Mouse (Mus musculus) heart, embryonic 15.5 days (tissue): ENCODE measurements around the gene Ttc7b. TPM values are rescaled to one million over a fixed set of nuclear protein-coding genes. Genes with fewer than 3 reads are reported as not detected.

Source experiments
- ATAC-seq: fragments of 200-750 bp; cut with Nextera tagmentation; replicated peaks from 2 replicates; pipeline ENCODE4 v1.8.0; 2017; ENCODE audit warnings: low read depth, moderate TSS enrichment; ENCODE audit not compliant: insufficient number of reproducible peaks, insufficient read depth, low FRiP score
- H3K27ac ChIP-seq: fragments of 300-500 bp; sonication (generic); 2 replicates; pipeline ENCODE4 v1.5.1; 2015; ENCODE audit warnings: mild to moderate bottlenecking, inconsistent platforms
- H3K27me3 ChIP-seq: fragments of 300-500 bp; sonication (generic); 2 replicates; pipeline ENCODE4 v1.6.1; 2015; ENCODE audit warnings: inconsistent platforms
- H3K36me3 ChIP-seq: fragments of 300-500 bp; sonication (generic); 2 replicates; pipeline ENCODE4 v1.6.1; 2015; ENCODE audit warnings: mild to moderate bottlenecking, inconsistent platforms
- H3K4me1 ChIP-seq: fragments of 300-500 bp; sonication (generic); replicated peaks from 2 replicates; pipeline ENCODE4 v1.6.1; 2015; ENCODE audit warnings: inconsistent platforms
- H3K4me2 ChIP-seq: fragments of 300-500 bp; sonication (generic); 2 replicates; pipeline ENCODE4 v1.6.1; 2015; ENCODE audit warnings: inconsistent platforms, mild to moderate bottlenecking, moderate library complexity
- H3K4me3 ChIP-seq: fragments of 300-500 bp; sonication (generic); 2 replicates; pipeline ENCODE4 v1.5.1; 2015; ENCODE audit warnings: mild to moderate bottlenecking, inconsistent platforms
- H3K9ac ChIP-seq: fragments of 300-500 bp; sonication (generic); 2 replicates; pipeline ENCODE4 v1.6.1; 2015; ENCODE audit warnings: mild to moderate bottlenecking, inconsistent platforms
- H3K9me3 ChIP-seq: fragments of 300-500 bp; sonication (generic); replicated peaks from 2 replicates; pipeline ENCODE4 v1.6.1; 2016; ENCODE audit warnings: inconsistent platforms
- WGBS: fragments of 180-500 bp; shearing (Covaris S2); methylation state at CpG from one replicate; pipeline ENCODE4 v1.1.7; 2015; ENCODE audit warnings: mixed read lengths; 5-methylcytosine and 5-hydroxymethylcytosine counted together
- polyA plus RNA-seq: library from polyadenylated mRNA; unstranded; fragments of >200 nt; fragmentation: Nextera tagmentation; extraction: Ambion mirVana; gene quantifications from 2 replicates; pipeline ENCODE4 v1.2.1, GENCODE M21; 2015

Gene Ttc7b
- polyA plus RNA-seq, 1 experiment from 2014 or later, result 9.2 TPM

DNA sequence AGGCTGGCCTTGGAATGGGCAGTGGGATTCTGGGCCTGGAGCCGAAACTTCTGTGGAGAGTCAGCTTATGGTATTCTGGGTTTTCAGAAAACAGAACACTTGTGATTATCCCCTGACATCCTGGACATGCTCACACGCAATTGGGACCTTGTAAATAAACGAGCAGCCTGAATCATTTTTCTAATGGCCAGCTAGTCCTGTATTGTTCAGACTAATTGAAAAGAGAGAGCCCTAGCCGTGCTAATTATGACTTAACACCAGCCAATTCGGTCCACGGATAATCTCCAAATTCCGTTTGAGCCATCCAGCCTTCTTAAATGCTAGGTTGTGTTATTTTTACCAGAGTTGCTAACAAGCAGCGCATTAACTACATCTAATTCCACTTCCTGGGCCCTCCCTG is 112.5 kb downstream of the Ttc7b start:
- ATAC-seq, result no peak
- H3K4me1 ChIP-seq, result peaks cover 5% of the 10 kb centered on the region; the same call in 1 of the 2 replicates
- no peak overlapping the region for H3K27ac ChIP-seq
- H3K9me3 ChIP-seq, result no peaks in the 10 kb centered on the region
- H3K27me3 ChIP-seq, result no peaks in the 10 kb centered on the region
- H3K4me3 ChIP-seq, result no peak overlapping the region
- WGBS, result 78% methylated on average over 8 of the region's 8 CpGs
- H3K9ac ChIP-seq, result no peak overlapping the region
- H3K4me2 ChIP-seq, result no peak overlapping the region
- peaks cover 7% of the 10 kb centered on the region; the same call in 1 of the 2 replicates for H3K36me3 ChIP-seq

GRCm38 (mm10) chr12:100407371-100407770 is 113.3 kb downstream of the Ttc7b start:
- no peak overlapping the region for H3K27ac ChIP-seq

DNA sequence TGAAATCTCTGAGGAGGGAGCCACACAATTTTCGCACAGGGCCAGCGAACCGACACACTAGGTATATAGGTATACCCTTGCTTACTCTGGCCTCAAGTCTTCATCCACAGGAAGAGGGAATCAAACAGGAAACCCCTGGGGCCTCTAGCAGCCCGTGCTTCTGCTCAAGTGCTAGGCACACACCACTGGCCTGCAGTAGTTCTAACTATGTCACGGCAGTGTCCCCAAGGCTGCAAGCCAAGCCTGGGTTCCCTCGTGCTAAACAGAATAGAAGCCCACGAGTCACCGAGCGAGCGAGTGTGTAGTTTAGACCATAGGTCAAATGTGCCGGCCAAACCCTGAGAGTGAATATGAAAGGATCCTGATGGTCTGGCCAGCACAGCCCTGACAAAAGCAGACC is 114.5 kb downstream of the Ttc7b start:
- WGBS, result 64% methylated on average over 11 of the region's 11 CpGs
- Histone ChIP-seq H3K36me3 (peaks cover 6% of the 10 kb centered on the region; the same call in 1 of the 2 replicates), H3K4me3 (no peak overlapping the region), H3K27me3 (no peaks in the 10 kb centered on the region), H3K4me1 (peaks cover 5% of the 10 kb centered on the region; the same call in 1 of the 2 replicates), H3K9ac (no peak overlapping the region), H3K4me2 (no peak overlapping the region), H3K9me3 (no peaks in the 10 kb centered on the region), H3K27ac (no peak overlapping the region)
- no peak for ATAC-seq

More at GRCm38 (mm10) chr12:100407371-100407770, 113.3 kb downstream of the Ttc7b start:
- H3K9me3 ChIP-seq, result no peaks in the 10 kb centered on the region
- 49% methylated on average over 7 of the region's 7 CpGs for WGBS
- peaks cover 6% of the 10 kb centered on the region; the same call in 1 of the 2 replicates for H3K36me3 ChIP-seq
- H3K4me3 ChIP-seq, result no peak overlapping the region
- ATAC-seq, result no peak
- no peak overlapping the region for H3K9ac ChIP-seq
- H3K27me3 ChIP-seq, result no peaks in the 10 kb centered on the region
- H3K4me1 ChIP-seq, result peaks cover 5% of the 10 kb centered on the region; the same call in 1 of the 2 replicates
- H3K4me2 ChIP-seq, result no peak overlapping the region

DNA sequence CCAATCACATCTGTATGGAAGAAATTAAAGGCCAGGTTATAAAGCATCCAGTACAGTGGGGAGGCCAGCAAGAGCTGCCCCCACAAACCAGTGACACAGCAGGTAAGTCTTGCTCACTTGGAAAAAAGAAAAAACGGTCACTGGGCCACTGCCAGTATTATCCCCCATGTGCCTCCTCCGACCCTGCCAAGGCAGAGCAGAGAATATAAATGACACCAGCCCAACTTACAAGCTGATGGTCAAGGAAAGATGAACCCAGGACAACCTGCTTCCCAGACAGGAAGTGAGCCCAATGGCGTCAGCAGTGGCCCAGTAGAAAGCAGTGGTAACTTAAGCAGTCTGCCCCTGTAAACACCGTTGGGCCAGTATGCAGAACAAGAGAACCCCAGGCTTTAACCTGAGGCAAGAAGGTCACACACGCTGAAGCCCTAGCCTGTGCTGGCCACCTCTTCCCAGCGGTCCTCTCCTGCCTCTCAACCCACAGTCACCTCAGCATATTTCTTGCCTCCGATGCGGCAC is 115.1 kb downstream of the Ttc7b start:
- ATAC-seq, result no peak
- no peak overlapping the region for H3K4me2 ChIP-seq
- peaks cover 6% of the 10 kb centered on the region; the same call in 1 of the 2 replicates for H3K36me3 ChIP-seq
- peaks cover 5% of the 10 kb centered on the region; the same call in 1 of the 2 replicates for H3K4me1 ChIP-seq
- no peak overlapping the region for H3K9ac ChIP-seq
- WGBS, result 84% methylated on average over 8 of the region's 8 CpGs
- no peaks in the 10 kb centered on the region for H3K27me3 ChIP-seq
- H3K9me3 ChIP-seq, result no peaks in the 10 kb centered on the region
- no peak overlapping the region for H3K27ac ChIP-seq
- H3K4me3 ChIP-seq, result no peak overlapping the region

DNA sequence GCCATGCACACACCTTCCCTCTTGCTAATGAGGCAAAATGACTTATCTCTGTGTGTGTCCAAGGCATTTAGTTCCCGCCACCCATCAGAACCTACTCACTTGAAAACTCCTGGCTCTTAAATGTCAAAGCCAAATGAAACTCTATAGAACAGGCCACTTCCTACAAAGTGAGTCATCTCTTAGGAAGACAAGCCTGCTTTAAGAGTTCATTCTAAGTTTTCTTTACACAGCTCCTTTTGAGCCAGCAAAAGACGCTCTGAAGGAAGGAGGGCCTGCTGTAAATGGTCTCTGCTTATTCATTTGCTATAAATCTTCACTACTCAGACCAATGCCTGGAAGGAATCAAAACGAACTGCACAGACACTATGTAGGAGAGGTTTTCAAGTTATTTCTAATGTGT is 116.2 kb downstream of the Ttc7b start:
- Histone ChIP-seq H3K9me3 (no peaks in the 10 kb centered on the region), H3K4me3 (no peak overlapping the region), H3K4me2 (no peak overlapping the region), H3K27me3 (no peaks in the 10 kb centered on the region), H3K4me1 (peaks cover 3% of the 10 kb centered on the region; the same call in 1 of the 2 replicates), H3K36me3 (peaks cover 6% of the 10 kb centered on the region; the same call in 1 of the 2 replicates), H3K9ac (no peak overlapping the region), H3K27ac (no peak overlapping the region)
- WGBS, result 76% methylated on average over 3 of the region's 3 CpGs
- ATAC-seq, result no peak

DNA sequence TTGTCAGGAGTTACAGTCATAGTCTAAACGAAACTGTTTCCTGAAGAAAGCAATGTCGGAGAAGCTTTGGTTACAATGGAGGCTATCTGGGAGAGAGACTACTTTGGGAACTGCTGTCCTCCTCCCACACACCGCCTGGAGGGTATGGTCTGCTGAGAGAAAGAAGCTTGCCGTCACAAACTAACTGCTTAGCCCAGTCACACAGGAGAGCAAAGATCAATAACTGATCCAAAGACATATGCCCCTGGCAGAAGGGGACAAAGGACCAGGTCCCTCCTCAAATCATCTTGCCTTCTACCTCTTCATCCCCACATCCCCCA is 117.7 kb downstream of the Ttc7b start:
- Histone ChIP-seq H3K9me3 (no peaks in the 10 kb centered on the region), H3K27ac (no peak overlapping the region), H3K9ac (no peak overlapping the region), H3K4me2 (no peak overlapping the region), H3K36me3 (peaks cover 6% of the 10 kb centered on the region; the same call in 1 of the 2 replicates), H3K4me1 (no peaks in the 10 kb centered on the region), H3K27me3 (no peaks in the 10 kb centered on the region), H3K4me3 (no peak overlapping the region)
- 82% methylated on average over 4 of the region's 4 CpGs for WGBS
- no peak for ATAC-seq

GRCm38 (mm10) chr12:100402296-100403004 is 118.2 kb downstream of the Ttc7b start:
- Histone ChIP-seq H3K4me1 (no peaks in the 10 kb centered on the region), H3K4me2 (no peak overlapping the region), H3K27ac (no peak overlapping the region), H3K36me3 (peaks cover 6% of the 10 kb centered on the region; the same call in 1 of the 2 replicates), H3K27me3 (no peaks in the 10 kb centered on the region), H3K9me3 (no peaks in the 10 kb centered on the region), H3K9ac (no peak overlapping the region), H3K4me3 (no peak overlapping the region)
- WGBS, result 80% methylated on average over 10 of the region's 10 CpGs
- no peak for ATAC-seq

DNA sequence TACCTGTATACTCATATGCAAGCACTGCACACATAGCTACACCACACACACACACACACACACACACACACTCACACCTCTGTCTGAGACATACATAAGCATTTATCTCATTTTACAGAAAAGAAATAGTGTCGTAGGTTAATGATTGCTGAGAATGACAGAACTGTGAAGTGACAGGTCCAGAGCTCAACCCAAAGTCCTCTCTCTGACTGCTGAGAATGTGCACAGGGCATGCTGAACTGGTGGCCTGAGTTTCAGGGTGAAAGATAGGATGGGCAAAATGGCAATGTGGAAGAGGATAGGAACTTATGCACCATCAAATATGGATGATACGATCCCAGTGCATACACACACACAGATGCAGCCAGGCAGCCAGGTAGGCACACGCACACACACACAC is 120.5 kb downstream of the Ttc7b start:
- no peak overlapping the region for H3K4me3 ChIP-seq
- H3K9me3 ChIP-seq, result no peaks in the 10 kb centered on the region
- peaks cover 6% of the 10 kb centered on the region; the same call in 1 of the 2 replicates for H3K36me3 ChIP-seq
- WGBS, result 91% methylated on average over 3 of the region's 3 CpGs
- no peaks in the 10 kb centered on the region for H3K27me3 ChIP-seq
- ATAC-seq, result no peak
- H3K4me2 ChIP-seq, result no peak overlapping the region
- H3K9ac ChIP-seq, result no peak overlapping the region
- H3K4me1 ChIP-seq, result no peaks in the 10 kb centered on the region
- no peak overlapping the region for H3K27ac ChIP-seq

GRCm38 (mm10) chr12:100399126-100399727 is 121.4 kb downstream of the Ttc7b start:
- peaks cover 13% of the 10 kb centered on the region for H3K36me3 ChIP-seq
- no peak overlapping the region for H3K4me2 ChIP-seq
- H3K4me1 ChIP-seq, result no peaks in the 10 kb centered on the region
- 83% methylated on average over 5 of the region's 5 CpGs for WGBS
- no peaks in the 10 kb centered on the region for H3K27me3 ChIP-seq
- H3K9ac ChIP-seq, result no peak overlapping the region
- H3K27ac ChIP-seq, result no peak overlapping the region
- H3K4me3 ChIP-seq, result no peak overlapping the region
- ATAC-seq, result no peak
- H3K9me3 ChIP-seq, result no peaks in the 10 kb centered on the region

- no peak for ATAC-seq
- H3K4me2 ChIP-seq, result no peak overlapping the region
- H3K36me3 ChIP-seq, result peaks cover 14% of the 10 kb centered on the region
- no peaks in the 10 kb centered on the region for H3K4me1 ChIP-seq
- no peaks in the 10 kb centered on the region for H3K9me3 ChIP-seq
- 74% methylated on average over 8 of the region's 8 CpGs for WGBS
- no peak overlapping the region for H3K27ac ChIP-seq
- no peaks in the 10 kb centered on the region for H3K27me3 ChIP-seq
- no peak overlapping the region for H3K9ac ChIP-seq
- H3K4me3 ChIP-seq, result no peak overlapping the region
Measured at GRCm38 (mm10) chr12:100398268-100398943, 122.2 kb downstream of the Ttc7b start.

- Histone ChIP-seq H3K4me1 (0 out of 2 replicates have a peak, but pooled peaks cover under 1% of the 10 kb centered on the region), H3K9ac (no peak overlapping the region), H3K27ac (no peak overlapping the region), H3K4me2 (no peak overlapping the region), H3K4me3 (no peak overlapping the region), H3K9me3 (no peaks in the 10 kb centered on the region), H3K36me3 (peaks cover 8% of the 10 kb centered on the region), H3K27me3 (no peaks in the 10 kb centered on the region)
- ATAC-seq, result no peak
- WGBS, result 88% methylated on average over 15 of the region's 15 CpGs
Measured at GRCm38 (mm10) chr12:100397432-100398146, 123.0 kb downstream of the Ttc7b start.
